Mouse (Mus musculus) gastrocnemius, postnatal 36 days (tissue): ENCODE data around the gene Opn1sw. TPM values are rescaled to one million over a fixed set of nuclear protein-coding genes. Genes with fewer than 3 reads are reported as not detected.
"Not testable (repeated sequence)": the region's sequence is repeated elsewhere in the genome, so short reads cannot be mapped to it uniquely, and the experiment has no call there.

Source experiments
- DNase-seq, 2 experiments: peaks; one replicate each; pipeline ENCODE4 v3.0.0; 2022
- intact Hi-C: fragments of 180-260 bp; cut with DNase I; formaldehyde crosslinking; loops from one replicate; pipeline ENCODE4 v1.15.1; 2025
- total RNA-seq, 2 experiments: library from RNA; stranded (reverse); gene quantifications; 2 replicates each; pipeline ENCODE4 v1.2.3; 2021

Gene Opn1sw
- total RNA-seq, 2 experiments from 2014 or later, result 0.35 TPM; not detected in 1

DNA sequence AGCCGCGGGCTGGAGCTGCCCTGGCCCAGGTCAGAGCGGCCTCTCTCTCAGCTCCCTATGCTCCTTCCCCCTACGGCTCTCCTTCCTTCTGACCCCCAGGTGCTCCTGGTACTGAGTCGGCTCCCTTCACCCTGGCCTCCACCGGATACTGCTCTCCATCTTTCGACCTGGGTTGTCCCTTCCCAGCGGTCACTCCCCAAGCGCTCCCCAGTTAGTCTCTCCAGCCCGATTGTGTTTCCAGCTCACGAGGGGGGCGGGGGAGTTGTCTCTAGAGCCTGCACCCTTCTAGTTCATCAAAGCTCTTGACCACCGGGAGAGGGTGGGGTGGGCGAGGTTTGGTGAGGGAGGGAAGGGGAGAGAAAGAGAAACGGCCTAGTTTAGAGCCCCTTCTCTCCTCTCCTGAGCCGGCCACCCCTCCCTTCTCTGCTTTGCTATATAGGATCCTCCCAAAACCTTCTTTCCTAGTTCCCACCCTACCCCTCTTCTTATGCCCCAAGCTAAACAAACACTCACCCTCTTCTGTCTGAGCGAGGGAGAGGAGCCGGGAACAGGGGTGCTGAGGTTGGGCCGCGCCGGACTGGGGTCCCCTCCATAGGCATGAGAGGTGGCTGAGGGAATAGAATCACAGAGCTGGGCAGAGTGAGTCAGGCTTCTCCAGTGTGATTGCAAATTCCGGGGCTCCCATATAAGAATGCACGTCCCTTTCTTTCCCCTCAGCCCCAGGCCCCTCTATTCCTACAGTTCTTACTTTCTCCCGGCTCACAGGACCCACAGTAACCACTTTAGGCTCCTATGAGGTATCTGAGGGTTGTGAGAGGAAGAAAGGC is 8.7 kb upstream of the Opn1sw start:
- no peak for DNase-seq
- intact Hi-C loops, result loop anchor here (10.0 kb wide), 1 partner anchor 88 kb away; no protein-coding TSS in a partner anchor

DNA sequence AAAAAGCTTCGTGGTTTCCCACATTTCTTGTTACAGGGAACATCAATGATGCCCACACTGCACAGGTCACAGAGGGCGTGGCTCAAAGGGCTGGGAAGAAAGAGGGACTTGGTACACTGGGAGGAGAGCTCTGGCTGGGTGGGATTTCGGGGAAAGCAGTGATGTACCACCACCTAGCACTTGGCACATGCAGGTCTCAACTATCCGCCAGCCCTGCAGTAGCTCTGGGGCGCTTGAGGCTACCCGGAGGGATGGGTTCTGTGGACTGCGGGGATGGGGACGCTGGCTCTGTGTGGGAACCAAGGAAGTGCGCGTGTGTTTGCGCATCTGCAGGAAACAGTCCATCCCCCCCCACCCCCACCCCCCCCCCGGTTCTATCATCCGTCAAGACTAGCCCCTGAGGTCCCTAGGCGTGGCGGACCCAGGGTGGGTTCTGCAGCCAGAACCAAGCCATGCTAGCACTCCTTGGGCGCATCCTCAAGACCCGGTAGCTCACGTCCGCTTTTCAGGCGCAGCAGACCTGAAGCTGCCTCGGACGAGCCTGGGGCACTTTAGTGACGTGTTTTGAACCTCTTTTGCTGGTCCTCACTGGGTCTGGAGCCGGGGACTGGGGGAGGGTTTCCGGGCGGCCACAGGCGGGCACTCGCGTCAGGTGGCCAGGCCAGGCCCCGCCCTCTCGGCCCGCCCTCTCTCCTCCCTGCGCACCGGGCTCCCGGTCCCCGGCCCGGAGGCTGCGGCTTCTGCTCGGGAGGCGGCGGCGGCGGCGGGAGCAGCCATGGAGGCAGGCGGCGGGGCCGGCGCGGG is 7.8 kb upstream of the Opn1sw start, which contains the start of gene Ccdc136:
Gene Ccdc136 (plus strand): TSS at position 400 of the 804 bp plus-strand sequence.
- intact Hi-C loops, result loop anchor here (10.0 kb wide), 1 partner anchor 89 kb away; no protein-coding TSS in a partner anchor
- DNase-seq, result peak; percentile 51 to 65

DNA sequence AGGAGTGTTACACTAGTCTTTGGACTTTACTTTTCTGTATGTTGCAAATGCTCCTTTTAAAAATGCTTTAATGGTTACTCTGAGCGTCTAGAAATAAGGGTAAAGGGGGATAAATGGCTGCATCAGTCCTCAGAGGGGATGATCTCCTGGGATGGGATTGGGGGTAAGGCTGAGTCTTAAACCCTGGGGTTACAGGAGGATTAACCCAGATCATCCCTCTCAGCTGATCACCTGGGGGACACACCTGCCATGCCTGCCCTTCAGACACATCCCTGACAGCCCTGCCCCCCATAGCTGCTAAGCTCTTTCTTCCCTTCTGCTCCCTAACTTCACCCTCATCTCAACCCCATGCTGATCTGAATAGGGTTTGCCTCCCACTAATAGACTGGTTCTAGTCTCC is 6.0 kb upstream of the Opn1sw start:
- intact Hi-C loops, result loop anchor here (10.0 kb wide), 1 partner anchor 91 kb away; no protein-coding TSS in a partner anchor

DNA sequence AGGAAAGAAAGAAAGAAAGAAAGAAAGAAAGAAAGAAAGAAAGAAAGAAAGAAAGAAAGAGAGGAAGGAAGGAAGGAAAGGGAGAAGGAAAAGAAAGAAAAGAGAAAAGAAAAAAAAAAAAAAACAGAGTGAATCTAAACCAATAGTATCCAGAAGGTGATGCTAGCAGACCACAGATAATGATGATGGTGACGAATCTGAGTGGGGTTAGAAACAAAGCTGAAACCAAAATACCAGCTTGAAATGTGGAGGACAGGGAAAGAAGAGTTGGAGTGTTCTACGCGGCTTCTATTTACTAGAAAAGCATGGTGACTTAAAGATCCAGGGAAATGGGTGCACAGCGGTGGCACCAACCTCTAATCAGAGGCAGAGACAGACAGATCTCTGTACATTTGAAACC is 3.5 kb upstream of the Opn1sw start:
- intact Hi-C loops, result loop anchor here (10.0 kb wide), 1 partner anchor 93 kb away; no protein-coding TSS in a partner anchor
- no peak for DNase-seq

More for the DNA sequence above, 6.0 kb upstream of the Opn1sw start:
- no peak for DNase-seq

DNA sequence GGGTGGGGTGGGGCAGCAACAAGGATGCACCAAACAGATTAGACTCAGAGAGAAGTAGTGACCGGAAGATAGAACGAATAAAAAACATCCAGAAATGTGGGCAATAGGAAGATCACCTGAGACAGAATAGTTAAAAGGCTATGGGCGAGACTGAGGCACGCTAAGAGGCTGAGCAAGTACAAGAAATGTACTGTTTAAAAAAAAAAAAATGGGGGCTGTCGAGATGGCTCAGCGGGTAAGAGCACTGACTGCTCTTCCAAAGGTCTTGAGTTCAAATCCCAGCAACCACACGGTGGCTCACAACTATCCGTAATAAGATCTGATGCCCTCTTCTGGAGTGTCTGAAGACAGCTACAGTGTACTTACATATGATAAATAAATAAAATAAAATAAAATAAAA is 3.0 kb upstream of the Opn1sw start:
- not testable (repeated sequence) for DNase-seq
- intact Hi-C loops, result loop anchor here (10.0 kb wide), 1 partner anchor 94 kb away; no protein-coding TSS in a partner anchor

DNA sequence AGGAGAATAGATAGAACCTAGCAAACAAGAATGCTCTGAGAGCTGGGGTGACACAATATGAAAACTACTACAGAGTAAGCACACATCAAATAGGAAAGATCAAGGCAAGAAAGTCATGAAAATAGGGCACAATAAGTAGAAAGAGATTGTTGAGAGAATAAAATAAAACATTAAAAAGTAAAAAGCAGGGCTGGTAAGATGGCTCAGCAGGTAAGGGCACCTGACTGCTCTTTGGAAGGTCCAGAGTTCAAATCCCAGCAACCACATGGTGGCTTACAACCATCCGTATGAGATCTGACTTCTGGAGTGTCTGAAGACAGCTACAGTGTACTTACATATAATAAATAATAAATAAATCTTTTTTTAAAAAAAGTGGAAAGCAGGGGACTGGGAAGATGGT is 2.2 kb upstream of the Opn1sw start:
- intact Hi-C loops, result loop anchor here (10.0 kb wide), 1 partner anchor 94 kb away; no protein-coding TSS in a partner anchor
- DNase-seq, result not testable (repeated sequence)

DNA sequence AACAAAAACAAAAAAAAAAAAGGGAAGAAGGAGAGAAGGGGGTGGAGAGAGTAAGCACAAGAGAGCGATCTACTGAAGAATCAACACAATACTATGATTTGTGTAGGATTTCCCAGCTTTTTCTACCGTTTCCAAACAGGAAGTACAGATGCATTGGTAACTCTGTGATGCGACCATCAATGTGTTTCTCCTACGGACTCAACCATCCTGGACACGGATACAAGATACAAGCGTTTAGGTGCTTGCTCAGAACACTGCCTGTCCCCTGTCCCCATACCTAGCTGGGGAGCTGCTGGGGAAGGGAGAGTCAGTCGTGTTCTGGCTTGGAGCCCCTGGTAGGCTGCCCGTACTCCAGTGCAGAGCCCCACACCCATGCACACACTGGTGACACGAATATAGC is 1.2 kb upstream of the Opn1sw start:
- no peak for DNase-seq
- intact Hi-C loops, result no loop called here

DNA sequence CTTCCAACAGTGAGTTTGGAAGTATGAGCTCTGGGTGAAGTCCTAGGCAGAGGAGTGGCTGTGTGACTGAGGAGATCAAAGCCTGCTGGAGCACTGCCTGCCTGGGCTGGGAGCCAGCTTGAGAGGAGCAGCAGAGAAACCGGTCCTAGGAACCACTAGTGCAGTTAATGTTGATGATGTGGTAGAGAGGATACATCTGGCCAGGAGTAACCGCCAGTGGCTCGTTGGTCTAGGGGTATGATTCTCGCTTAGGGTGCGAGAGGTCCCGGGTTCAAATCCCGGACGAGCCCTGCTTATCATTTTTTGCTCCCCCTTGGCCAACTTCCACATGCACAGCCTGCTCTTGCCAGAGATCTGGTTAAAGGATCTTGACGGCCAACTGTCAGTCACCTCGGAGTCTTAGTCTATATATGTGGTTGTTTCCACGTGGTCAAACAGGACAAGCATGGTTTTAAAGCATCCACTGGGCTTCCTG is 375 bp upstream of the Opn1sw start:
- intact Hi-C loops, result no loop called here
- peak; percentile 95 to 97 for DNase-seq

DNA sequence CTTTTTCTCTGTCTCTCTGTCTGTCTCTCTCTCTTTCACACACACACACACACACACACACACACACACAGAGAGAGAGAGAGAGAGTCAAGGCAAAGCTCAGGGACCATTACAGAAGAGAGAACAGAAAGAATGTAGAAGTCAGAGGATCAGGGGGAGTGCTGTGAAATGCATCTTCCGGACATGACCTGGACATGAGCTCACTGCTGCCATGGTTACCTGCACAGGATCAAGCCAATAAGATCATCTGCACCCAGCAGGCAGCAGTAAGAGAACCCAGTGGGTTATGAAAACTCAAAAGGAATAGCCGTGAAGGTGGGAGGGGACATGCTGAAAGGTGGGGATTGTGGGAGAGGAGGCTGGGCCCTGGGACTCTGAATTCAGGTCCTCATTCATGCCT is 5.8 kb downstream of the Opn1sw start:
- intact Hi-C loops, result no loop called here
- DNase-seq, result no peak

DNA sequence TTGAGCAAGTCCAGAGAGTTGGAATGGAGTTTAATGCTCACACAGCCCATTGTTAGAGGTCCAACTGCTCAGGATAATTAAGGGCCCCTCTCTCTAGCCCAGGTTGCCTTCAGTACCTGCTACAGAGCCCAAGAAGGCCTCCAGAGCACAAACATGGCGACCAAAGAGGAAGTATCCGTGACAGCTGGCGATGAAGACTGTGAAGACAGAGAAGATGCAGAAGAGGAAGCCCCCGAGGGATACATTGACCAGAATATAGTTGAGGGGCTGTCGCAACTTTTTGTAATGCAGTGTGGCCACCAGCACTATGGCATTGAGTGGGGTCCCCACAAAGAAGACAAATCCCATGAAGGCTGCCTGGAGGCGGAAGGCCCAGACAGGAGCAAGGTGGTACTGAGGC is 8.3 kb downstream of the Opn1sw start:
- DNase-seq, result no peak
- intact Hi-C loops, result no loop called here

DNA sequence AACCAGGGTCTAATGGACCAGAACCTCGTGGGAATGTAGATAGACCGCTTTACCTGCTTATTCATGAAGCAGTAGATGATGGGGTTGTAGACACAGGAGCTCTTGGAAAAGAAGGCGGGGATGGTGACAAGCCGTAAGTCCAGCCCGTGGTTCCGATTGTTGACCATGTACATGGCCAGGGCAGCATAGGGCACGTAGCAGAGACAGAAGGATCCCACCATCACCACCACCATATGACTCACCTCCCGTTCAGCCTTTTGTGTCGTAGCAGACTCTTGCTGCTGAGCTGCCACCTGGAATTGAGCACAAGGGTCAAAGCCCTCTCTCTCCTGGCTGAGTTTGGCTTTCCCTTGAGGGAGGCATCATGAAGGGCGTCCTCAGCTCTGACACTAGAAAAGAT is 9.6 kb downstream of the Opn1sw start:
- intact Hi-C loops, result no loop called here
- DNase-seq, result no peak

DNA sequence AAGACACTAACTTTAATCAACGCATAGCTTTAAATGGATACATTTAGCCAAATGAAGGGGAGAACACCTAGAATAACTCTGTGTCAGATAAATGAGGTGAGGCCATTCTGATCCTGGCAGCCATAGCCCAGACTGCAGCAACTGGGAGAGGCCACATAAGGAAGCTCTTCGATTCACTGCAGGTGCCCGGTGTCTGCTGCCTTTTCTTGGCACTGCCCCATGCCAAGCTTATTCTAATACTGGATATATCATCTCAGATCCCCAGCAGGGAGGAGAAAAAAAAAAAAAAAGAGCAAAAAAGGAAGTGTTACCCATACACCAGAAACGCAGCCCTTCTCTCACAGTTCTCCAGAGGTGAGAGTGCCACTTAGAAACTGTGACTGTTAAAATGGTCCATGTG is 10.9 kb downstream of the Opn1sw start:
- no peak for DNase-seq
- intact Hi-C loops, result no loop called here

DNA sequence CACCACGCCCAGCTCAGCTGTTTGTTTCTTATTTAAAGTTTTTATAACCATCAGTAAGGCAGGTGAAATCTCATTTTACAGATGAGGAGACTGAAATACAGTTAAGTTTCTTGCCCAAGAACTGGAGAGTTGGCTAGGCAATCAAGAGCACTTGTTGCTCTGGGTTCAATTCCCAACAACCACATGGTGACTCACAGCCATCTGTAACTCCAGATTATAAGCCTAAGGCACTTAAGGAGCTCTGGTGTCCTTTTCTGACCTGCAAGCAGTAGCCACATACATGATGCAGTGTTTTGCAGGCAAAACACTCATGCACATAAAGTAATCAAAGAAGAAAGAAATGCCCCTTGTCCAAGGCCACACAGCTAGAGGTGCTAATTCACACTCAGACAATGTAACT is 23.0 kb downstream of the Opn1sw start:
- intact Hi-C loops, result no loop called here
- DNase-seq, result no peak

DNA sequence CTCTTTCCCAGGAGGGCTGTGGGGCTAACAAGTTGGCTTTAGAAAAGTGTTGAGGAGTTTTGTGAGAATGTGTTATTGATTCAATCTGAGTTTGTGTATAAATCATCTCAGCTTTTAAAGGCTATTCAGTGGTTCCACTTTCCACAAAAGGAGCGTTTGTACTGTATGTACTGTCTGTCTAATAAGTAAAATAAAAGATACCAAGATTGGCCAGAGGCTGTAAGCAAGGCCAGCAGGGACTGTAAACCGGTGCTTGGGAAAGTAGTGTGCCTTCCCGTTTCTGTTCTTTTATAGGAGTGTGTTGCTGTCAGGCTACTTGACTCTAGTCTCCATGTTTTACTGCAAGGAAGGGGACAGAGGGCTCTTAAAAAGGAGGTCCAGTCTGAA is 25.1 kb downstream of the Opn1sw start:
- no peak for DNase-seq
- intact Hi-C loops, result loop anchor here (5.0 kb wide), 1 partner anchor 124 kb away; no protein-coding TSS in a partner anchor

DNA sequence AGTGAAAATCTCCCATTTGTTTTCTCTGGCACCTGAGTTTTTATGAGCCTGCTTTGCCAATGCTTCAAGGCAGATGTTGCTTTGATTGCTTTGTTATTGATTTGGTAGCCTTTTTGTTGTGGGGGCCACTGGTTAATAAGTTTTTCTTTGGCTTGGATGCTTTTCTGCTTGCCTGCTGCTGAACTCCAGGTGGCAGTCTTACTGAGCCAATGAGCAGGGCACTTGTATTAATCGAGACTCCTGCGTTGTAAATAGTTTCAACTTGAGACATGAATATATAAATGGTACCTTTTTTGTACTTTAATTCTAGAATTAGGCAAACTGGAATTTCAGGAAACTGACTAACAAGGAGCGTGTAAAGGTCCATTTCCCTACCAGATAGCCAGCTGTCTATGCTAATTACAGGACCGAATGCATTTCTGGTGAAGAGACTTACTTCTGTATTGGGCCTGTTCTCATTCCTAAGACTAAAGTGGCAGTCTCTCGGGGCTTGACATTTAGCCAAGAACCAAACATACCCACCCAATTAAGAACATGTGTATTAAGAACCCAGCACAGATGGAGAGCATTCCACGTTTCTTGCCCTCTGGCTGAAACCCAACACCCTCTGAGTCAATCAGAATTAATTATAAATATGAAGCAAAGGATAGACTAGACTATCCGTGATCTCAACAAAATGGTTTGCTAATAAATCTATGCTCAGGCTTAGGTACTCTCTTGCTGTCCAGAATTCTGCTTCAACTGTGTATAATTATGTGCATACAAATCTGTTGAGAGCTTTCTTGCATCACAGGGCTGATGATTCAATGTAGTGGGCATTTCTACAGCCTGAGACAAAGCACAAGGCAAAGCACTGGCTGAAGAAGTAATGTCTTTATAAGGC is 25.8 kb downstream of the Opn1sw start:
- no peak for DNase-seq
- intact Hi-C loops, result loop anchor here (5.0 kb wide), 1 partner anchor 125 kb away; no protein-coding TSS in a partner anchor

DNA sequence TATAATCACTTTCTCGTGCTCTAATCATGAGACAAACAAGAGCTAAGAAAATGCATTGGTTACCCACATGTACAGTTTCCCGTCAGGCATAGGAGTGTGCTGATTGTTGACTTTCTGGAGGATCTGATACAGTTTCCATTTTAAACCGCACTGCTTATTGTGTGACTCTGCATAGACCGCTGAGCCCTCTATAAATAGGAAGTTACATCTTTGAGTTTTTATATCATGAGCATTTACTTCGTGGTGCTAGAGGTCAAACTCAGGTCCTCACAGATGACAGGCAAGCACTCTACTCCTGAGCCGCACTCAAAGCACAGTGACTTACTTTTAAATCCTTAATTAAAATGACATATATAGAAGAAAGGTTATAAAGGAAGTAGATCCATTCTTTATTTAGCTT is 28.1 kb downstream of the Opn1sw start:
- intact Hi-C loops, result loop anchor here (5.0 kb wide), 1 partner anchor 127 kb away; no protein-coding TSS in a partner anchor
- DNase-seq, result no peak

DNA sequence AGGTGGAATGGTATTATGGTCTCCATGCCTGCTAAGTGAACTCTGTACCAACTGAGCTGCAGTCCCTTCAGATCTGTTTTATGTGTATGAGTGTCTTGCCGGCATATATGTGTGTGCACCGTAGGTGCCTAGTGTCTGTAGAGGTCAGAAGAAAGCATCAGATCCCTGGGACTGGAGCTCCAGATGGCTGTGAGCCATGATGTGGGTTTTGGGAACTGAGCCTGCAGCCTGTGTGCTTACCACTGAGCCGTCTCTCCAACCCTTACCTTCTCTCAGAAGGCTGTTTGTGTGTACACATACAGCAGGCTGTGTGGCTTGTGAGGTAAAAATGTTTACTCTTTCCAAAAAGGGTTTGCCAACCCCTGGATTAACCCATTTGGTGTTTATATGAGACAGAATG is 28.9 kb downstream of the Opn1sw start:
- intact Hi-C loops, result no loop called here
- peak; percentile 11 to 18 for DNase-seq

DNA sequence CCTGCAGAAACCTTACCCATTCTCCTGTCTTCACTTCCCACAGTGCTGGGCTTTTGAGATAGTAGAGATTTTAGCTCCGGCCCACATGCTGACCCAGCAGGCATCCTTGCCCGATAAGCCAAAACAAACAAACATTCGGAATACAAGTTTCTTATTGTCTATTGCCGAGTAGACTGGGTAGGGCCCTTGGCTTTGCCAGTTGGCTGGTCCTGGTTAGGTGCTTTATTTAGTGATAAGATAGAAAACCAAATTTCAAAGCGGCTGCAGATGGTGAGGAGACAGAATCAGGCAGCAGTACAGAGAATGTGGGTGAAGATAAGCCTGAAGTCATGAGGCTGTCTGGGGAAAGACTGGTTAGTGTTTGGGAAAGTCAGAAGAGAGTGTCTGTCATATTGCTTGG is 35.5 kb downstream of the Opn1sw start:
- no peak for DNase-seq

DNA sequence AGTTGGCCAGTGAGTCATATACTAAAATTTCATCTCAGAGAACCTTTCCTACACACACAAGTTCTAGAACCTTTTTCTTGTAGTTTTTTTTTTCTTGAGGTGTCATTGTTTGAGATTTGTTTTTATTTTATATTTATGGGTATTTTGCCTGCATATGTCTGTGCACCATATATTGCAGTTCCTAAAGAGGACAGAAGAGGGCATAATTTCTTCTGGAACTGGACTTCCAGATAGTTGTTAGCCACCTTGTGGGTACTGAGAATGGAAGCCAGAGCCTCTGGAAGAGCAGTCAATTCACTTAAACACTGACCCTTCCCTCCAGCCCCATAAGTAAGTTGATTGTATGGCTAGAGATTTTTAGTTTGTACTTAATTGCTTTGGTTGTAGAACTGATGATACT is 36.7 kb downstream of the Opn1sw start:
- intact Hi-C loops, result no loop called here
- no peak for DNase-seq

More for the DNA sequence above, 35.5 kb downstream of the Opn1sw start:
- intact Hi-C loops, result no loop called here

DNA sequence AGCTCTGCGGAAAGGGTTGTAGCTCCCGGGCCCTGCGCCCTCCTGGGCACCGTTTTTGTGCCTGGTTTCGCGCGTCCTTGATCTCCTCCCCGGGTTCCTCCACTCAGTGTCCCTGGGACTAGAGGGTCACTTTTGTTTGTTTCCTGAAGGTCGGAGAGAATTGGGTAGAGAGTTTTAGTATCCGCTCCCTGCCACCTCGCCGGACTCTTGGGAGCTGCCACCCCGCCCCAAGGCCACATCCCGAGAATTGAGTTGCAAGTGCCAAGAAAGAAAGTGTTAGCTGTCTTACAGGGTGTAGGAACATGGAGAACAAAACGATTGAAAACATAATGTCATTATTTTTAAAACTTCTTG is 39.9 kb downstream of the Opn1sw start:
- intact Hi-C loops, result no loop called here
- no peak for DNase-seq
